Mouse (Mus musculus) thymus, adult 2 months (tissue): ENCODE results near the gene Mrps24. TPM values are rescaled to one million over a fixed set of nuclear protein-coding genes. Genes with fewer than 3 reads are reported as not detected.

Source experiments
- DNase-seq: peaks from one replicate; pipeline ENCODE4 v3.0.0; 2021
- H3K27ac ChIP-seq: fragments of 200-500 bp; 2 replicates; pipeline ENCODE4 v1.5.1; 2012; ENCODE audit warnings: low read length, control low read depth; ENCODE audit not compliant: control insufficient read depth, insufficient read depth
- H3K27me3 ChIP-seq: fragments of 200-500 bp; 2 replicates; pipeline ENCODE4 v1.6.1; 2012; ENCODE audit warnings: mild to moderate bottlenecking, low read length, moderate library complexity, mixed read lengths; ENCODE audit not compliant: control insufficient read depth, insufficient read depth
- H3K36me3 ChIP-seq: fragments of 200-500 bp; 2 replicates; pipeline ENCODE4 v1.6.1; 2012; ENCODE audit warnings: mild to moderate bottlenecking, low read length, moderate library complexity; ENCODE audit not compliant: control insufficient read depth, insufficient read depth
- H3K4me1 ChIP-seq: fragments of 200-500 bp; replicated peaks from 2 replicates; pipeline ENCODE4 v1.6.1; 2012; ENCODE audit warnings: low read length; ENCODE audit not compliant: control insufficient read depth, insufficient read depth
- H3K4me3 ChIP-seq: fragments of 200-500 bp; 2 replicates; pipeline ENCODE4 v1.5.1; 2012; ENCODE audit warnings: mild to moderate bottlenecking, low read length, control low read depth, moderate library complexity; ENCODE audit not compliant: control insufficient read depth, insufficient read depth
- CTCF ChIP-seq: fragments of 200-500 bp; IDR thresholded peaks from 2 replicates; pipeline ENCODE4 v1.5.1; 2012; ENCODE audit warnings: mild to moderate bottlenecking, control low read depth, low read length, moderate library complexity, borderline replicate concordance; ENCODE audit not compliant: control insufficient read depth, poor library complexity, insufficient read depth; ENCODE audit errors: extremely low read depth
- POLR2A ChIP-seq: fragments of 200-500 bp; IDR thresholded peaks from 2 replicates; pipeline ENCODE4 v1.6.1; 2012; ENCODE audit warnings: mild to moderate bottlenecking, low read length, control low read depth, moderate library complexity; ENCODE audit not compliant: control insufficient read depth, poor library complexity, insufficient read depth; ENCODE audit errors: extremely low read depth
- WGBS: fragments of 180-500 bp; shearing (Covaris S2); methylation state at CpG from one replicate; pipeline ENCODE4 v1.1.7; 2018; 5-methylcytosine and 5-hydroxymethylcytosine counted together
- polyA plus RNA-seq: library from polyadenylated mRNA; depleted of rRNA; stranded (reverse); fragments of >200 nt; gene quantifications from 2 replicates; pipeline ENCODE4 v1.2.3, GENCODE M21; 2012

Gene Mrps24
- polyA plus RNA-seq, 1 experiment, result 217 TPM

GRCm38 (mm10) chr11:5732401-5732800 lies 16.9 kb upstream of the Mrps24 start:
- H3K4me1 ChIP-seq, result peaks cover 4% of the 10 kb centered on the region; the same call in 1 of the 2 replicates
- H3K27me3 ChIP-seq, result no peaks in the 10 kb centered on the region
- no peak for DNase-seq
- H3K4me3 ChIP-seq, result no peak overlapping the region
- H3K36me3 ChIP-seq, result no peaks in the 10 kb centered on the region; the same call in 1 of the 2 replicates
- WGBS, result 92% methylated on average over 5 of the region's 5 CpGs
- H3K27ac ChIP-seq, result no peak overlapping the region
- no peak for TF ChIP-seq POLR2A
- no peak for TF ChIP-seq CTCF

- Histone ChIP-seq H3K4me1 (peaks cover 4% of the 10 kb centered on the region; the same call in 1 of the 2 replicates), H3K27me3 (no peaks in the 10 kb centered on the region), H3K27ac (no peak overlapping the region), H3K4me3 (no peak overlapping the region), H3K36me3 (no peaks in the 10 kb centered on the region; the same call in 1 of the 2 replicates)
- no peak for TF ChIP-seq POLR2A
- TF ChIP-seq CTCF, result no peak
- no peak for DNase-seq
- 92% methylated on average over 9 of the region's 9 CpGs for WGBS
Observed at GRCm38 (mm10) chr11:5729582-5729981, 14.1 kb upstream of the Mrps24 start.

- Histone ChIP-seq H3K36me3 (peaks cover 37% of the 10 kb centered on the region), H3K4me1 (no peaks in the 10 kb centered on the region), H3K4me3 (no peak overlapping the region), H3K27ac (no peak overlapping the region), H3K27me3 (no peaks in the 10 kb centered on the region)
- WGBS, result 98% methylated on average over 12 of the region's 12 CpGs
- no peak for DNase-seq
- TF ChIP-seq CTCF (no peak), POLR2A (no peak)
Observed at GRCm38 (mm10) chr11:5718611-5719354, 3.3 kb upstream of the Mrps24 start.

- H3K27ac ChIP-seq, result no peak overlapping the region
- TF ChIP-seq CTCF, result no peak
- H3K4me3 ChIP-seq, result no peak overlapping the region
- H3K4me1 ChIP-seq, result no peaks in the 10 kb centered on the region
- peaks cover 31% of the 10 kb centered on the region for H3K36me3 ChIP-seq
- H3K27me3 ChIP-seq, result no peaks in the 10 kb centered on the region
- no peak for DNase-seq
- WGBS, result 98% methylated on average over 34 of the region's 34 CpGs
Observed at GRCm38 (mm10) chr11:5716938-5717705, 1.6 kb upstream of the Mrps24 start.

- Histone ChIP-seq H3K4me3 (no peak overlapping the region), H3K4me1 (no peaks in the 10 kb centered on the region), H3K27me3 (no peaks in the 10 kb centered on the region), H3K36me3 (peaks cover 26% of the 10 kb centered on the region), H3K27ac (no peak overlapping the region)
- TF ChIP-seq CTCF (no peak), POLR2A (no peak)
- DNase-seq, result no peak
- WGBS, result 97% methylated on average over 11 of the region's 11 CpGs
Observed at GRCm38 (mm10) chr11:5716246-5716645, 766 bp upstream of the Mrps24 start.

- no peak for TF ChIP-seq POLR2A
- TF ChIP-seq CTCF, result no peak
- no peaks in the 10 kb centered on the region for H3K4me1 ChIP-seq
- DNase-seq, result no peak
- H3K36me3 ChIP-seq, result peaks cover 26% of the 10 kb centered on the region
- 92% methylated on average over 9 of the region's 9 CpGs for WGBS
- H3K27me3 ChIP-seq, result no peaks in the 10 kb centered on the region
- H3K4me3 ChIP-seq, result no peak overlapping the region
- no peak overlapping the region for H3K27ac ChIP-seq
Observed at GRCm38 (mm10) chr11:5715179-5715578, 301 bp downstream of the Mrps24 start.
